In the genomic region with DNA sequence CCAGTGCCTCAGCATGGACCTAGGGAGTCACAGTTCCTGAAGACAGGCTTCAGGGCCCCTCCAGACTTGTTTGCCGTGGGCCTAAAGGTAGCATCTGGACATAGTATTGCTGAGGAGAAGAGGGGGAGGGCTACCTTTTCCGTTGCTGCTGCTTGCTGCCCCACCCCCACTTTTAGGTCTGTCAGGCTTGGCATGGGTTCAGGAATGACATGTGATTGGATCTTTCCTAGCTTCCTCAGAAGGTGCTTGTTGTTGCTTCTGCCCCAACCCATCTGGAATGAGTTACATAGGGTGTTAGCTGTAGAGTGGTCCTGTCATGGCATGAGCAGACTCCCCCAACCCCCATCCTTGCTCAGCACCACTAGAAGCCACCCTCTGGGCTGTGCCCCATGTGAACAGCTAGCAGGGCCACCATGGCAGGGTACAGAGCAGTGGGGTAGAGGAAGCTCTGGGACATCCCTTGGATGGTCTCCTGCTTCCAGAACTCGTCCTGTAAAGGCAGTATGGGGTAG, we compare ENCODE assay signal across 12 mouse cellular contexts. TPM values are rescaled to one million over a fixed set of nuclear protein-coding genes. Genes with fewer than 3 reads are reported as not detected.
DNase-seq lines count a peak whose midpoint lies in the region; ATAC-seq and TF ChIP-seq lines count a peak whose summit lies in the region.
"Had no signal": no experiment of that assay in that cellular context is flagged by ENCODE, and none has a peak within 500 bp of the region (broad histone marks: within the 10 kb centered on the region; RNA-seq: fewer than 3 reads in every experiment).

No protein-coding gene starts in this region.

- TF ChIP-seq CTCF in gastrocnemius, adult 2 months (IDR thresholded peaks at IDR 0.05), result no peak
- TF ChIP-seq CTCF in kidney, adult 2 months (conservative IDR thresholded peaks at IDR 0.05; ENCODE audit: insufficient read depth, insufficient read length, low read depth, low read length), result no peak

- no peak for TF ChIP-seq POLR2A in kidney, adult 2 months (IDR thresholded peaks at IDR 0.05; ENCODE audit: low read depth, low read length)

- peaks cover 34% of the 10 kb centered on the region for H3K4me1 ChIP-seq in kidney, adult 2 months (ENCODE audit: control insufficient read depth, insufficient read depth, low read length)
- peaks cover 32% of the 10 kb centered on the region for H3K4me1 ChIP-seq in kidney, embryonic 16.5 days (ENCODE audit: insufficient read depth, low read length)

- no peak for ATAC-seq in kidney, embryonic 16.5 days (ENCODE audit: low FRiP score, low TSS enrichment)
- ATAC-seq: forebrain, embryonic 13.5 days had no signal

- H3K27ac ChIP-seq in gastrocnemius, adult 2 months, result peak overlapping the region; percentile 53
- no peak overlapping the region for H3K27ac ChIP-seq in kidney, adult 2 months (ENCODE audit: insufficient read depth, low read depth, low read length)
- no peak overlapping the region for H3K27ac ChIP-seq in kidney, embryonic 16.5 days (ENCODE audit: low read length)
- H3K27ac ChIP-seq: forebrain, embryonic 13.5 days; heart, embryonic 15.5 days; liver, embryonic 13.5 days; midbrain, embryonic 12.5 days had no signal

- DNase-seq in gastrocnemius, adult 2 months, result no peak
- no peak for DNase-seq in gastrocnemius, postnatal 10 days
- peak; percentile 80 for DNase-seq in kidney, adult 2 months
- peak; percentile 37 for DNase-seq in MN1 (ENCODE audit: low spot score)
- peak; percentile 74 for DNase-seq in kidney, adult 9 months
- no peak for DNase-seq in left cerebral cortex, adult 11 months (ENCODE audit: low spot score)
- DNase-seq in frontal cortex, postnatal 14 days (ENCODE audit: low spot score in 2 of 2), result no peak
- DNase-seq: liver, embryonic 13.5 days had no signal

- H3K27me3 ChIP-seq in kidney, adult 2 months (replicated peaks; ENCODE audit: control insufficient read depth, insufficient read depth, low read length), result no peaks in the 10 kb centered on the region
- H3K27me3 ChIP-seq in kidney, embryonic 16.5 days (ENCODE audit: insufficient read depth, low read length), result no peaks in the 10 kb centered on the region
- H3K27me3 ChIP-seq: forebrain, embryonic 13.5 days; heart, embryonic 15.5 days; liver, embryonic 13.5 days; midbrain, embryonic 12.5 days had no signal

- H3K4me2 ChIP-seq in kidney, embryonic 16.5 days (replicated peaks; ENCODE audit: low read depth, low read length), result no peak overlapping the region
- H3K4me2 ChIP-seq: forebrain, embryonic 13.5 days; heart, embryonic 15.5 days; liver, embryonic 13.5 days; midbrain, embryonic 12.5 days had no signal

- H3K36me3 ChIP-seq in kidney, adult 2 months (ENCODE audit: control insufficient read depth, insufficient read depth, low read length), result no peaks in the 10 kb centered on the region
- no peaks in the 10 kb centered on the region for H3K36me3 ChIP-seq in kidney, embryonic 16.5 days (ENCODE audit: insufficient read depth, low read length)
- H3K36me3 ChIP-seq: heart, embryonic 15.5 days; liver, embryonic 13.5 days; midbrain, embryonic 12.5 days had no signal

- no peak overlapping the region; the same call in 1 of the 2 replicates for H3K4me3 ChIP-seq in gastrocnemius, adult 2 months
- no peak overlapping the region for H3K4me3 ChIP-seq in kidney, adult 2 months (ENCODE audit: insufficient read depth, low read depth, low read length)
- no peak overlapping the region for H3K4me3 ChIP-seq in kidney, embryonic 16.5 days (ENCODE audit: low read length)
- H3K4me3 ChIP-seq: forebrain, embryonic 13.5 days; heart, embryonic 15.5 days; liver, embryonic 13.5 days; midbrain, embryonic 12.5 days had no signal

- intact Hi-C loops in gastrocnemius, adult 2 months (cut with DNase I), result no loop called here

- no peak overlapping the region for H3K9ac ChIP-seq in kidney, embryonic 16.5 days (replicated peaks; ENCODE audit: low read length)
- H3K9ac ChIP-seq: forebrain, embryonic 13.5 days; heart, embryonic 15.5 days; liver, embryonic 13.5 days; midbrain, embryonic 12.5 days had no signal

- 31% methylated on average over 3 of the region's 3 CpGs for WGBS in kidney, adult 2 months
- 39% methylated on average over 3 of the region's 3 CpGs for WGBS in kidney, embryonic 16.5 days

- no peaks in the 10 kb centered on the region for H3K9me3 ChIP-seq in kidney, embryonic 16.5 days (ENCODE audit: low read length)
- H3K9me3 ChIP-seq: forebrain, embryonic 13.5 days; heart, embryonic 15.5 days; liver, embryonic 13.5 days; midbrain, embryonic 12.5 days had no signal

RNA-seq across cellular contexts. Expression of gene Rxra, which starts 34.7 kb away (rescaled TPM):
- total RNA-seq in gastrocnemius, adult 2 months (2021), result 100 to 1,000 TPM; 118 to 120 TPM
- 10 to 100 TPM; 58.8 to 61.3 TPM for total RNA-seq in gastrocnemius, postnatal 10 days (2021)
- 94.8 and 107 TPM in 2 replicates for polyA plus RNA-seq in kidney, adult 2 months (2012; rRNA removed)
- 11.0 and 11.6 TPM in 2 replicates for polyA plus RNA-seq in kidney, embryonic 16.5 days (2015; fragmentation: Nextera tagmentation; extraction: Ambion mirVana)

Comparison
In these comparisons a context has a peak if more than half of its experiments do, and no peak if none do; other contexts are left out.
1. DNase-seq: peak in kidney, adult 2 months (single experiment), MN1 (single experiment) and kidney, adult 9 months (single experiment); none in gastrocnemius, adult 2 months (single experiment), gastrocnemius, postnatal 10 days (single experiment), left cerebral cortex, adult 11 months (single experiment) and frontal cortex, postnatal 14 days (0 of 2).